Mouse (Mus musculus): ENCODE measurements at regions not wholly inside any gene's neighbourhood (a gene's known extent, or its start where the extent isn't known, plus 50 kb on each side); places are given as distances from the start of the nearest gene placed in this dataset.

- Histone ChIP-seq H3K9me3 (replicated peaks; ENCODE audit: control insufficient read depth, low read length) (no peaks in the 10 kb centered on the region), H3K4me3 (replicated peaks; ENCODE audit: low read length) (no peak overlapping the region), H3K27ac (ENCODE audit: low read length) (no peak overlapping the region), H3K9ac (ENCODE audit: low read length) (no peak overlapping the region), H3K4me2 (ENCODE audit: low read depth, low read length) (no peak overlapping the region), H3K27me3 (ENCODE audit: control insufficient read depth, insufficient read depth, low read length) (no peaks in the 10 kb centered on the region; the same call in 1 of the 2 replicates), H3K4me1 (ENCODE audit: control insufficient read depth, insufficient read depth, low read length) (no peaks in the 10 kb centered on the region), H3K36me3 (ENCODE audit: control insufficient read depth, insufficient read depth, low read length) (no peaks in the 10 kb centered on the region)
- 68% methylated on average over 2 of the region's 2 CpGs for WGBS
- ATAC-seq (ENCODE audit: insufficient read depth, low FRiP score) = no peak
Observed at GRCm38 (mm10) chr16:42772640-42773039, 103.0 kb upstream of the Zbtb20 start.

- H3K4me1 ChIP-seq (ENCODE audit: control insufficient read depth, insufficient read depth, low read length) = no peaks in the 10 kb centered on the region
- no peak for ATAC-seq (ENCODE audit: insufficient read depth, low FRiP score)
- no peak overlapping the region for H3K27ac ChIP-seq (ENCODE audit: low read length)
- no peak overlapping the region for H3K9ac ChIP-seq (ENCODE audit: low read length)
- no peaks in the 10 kb centered on the region for H3K36me3 ChIP-seq (ENCODE audit: control insufficient read depth, insufficient read depth, low read length)
- 33% methylated on average over 1 of the region's 1 CpGs for WGBS
- H3K9me3 ChIP-seq (replicated peaks; ENCODE audit: control insufficient read depth, low read length) = no peaks in the 10 kb centered on the region
- H3K27me3 ChIP-seq (ENCODE audit: control insufficient read depth, insufficient read depth, low read length) = no peaks in the 10 kb centered on the region; the same call in 1 of the 2 replicates
- H3K4me2 ChIP-seq (ENCODE audit: low read depth, low read length) = no peak overlapping the region
- H3K4me3 ChIP-seq (replicated peaks; ENCODE audit: low read length) = no peak overlapping the region
Observed at GRCm38 (mm10) chr16:42770199-42770598, 105.5 kb upstream of the Zbtb20 start.

- no peak for ATAC-seq (ENCODE audit: insufficient read depth, low FRiP score)
- Histone ChIP-seq H3K27ac (ENCODE audit: low read length) (no peak overlapping the region), H3K27me3 (ENCODE audit: control insufficient read depth, insufficient read depth, low read length) (no peaks in the 10 kb centered on the region), H3K9me3 (replicated peaks; ENCODE audit: control insufficient read depth, low read length) (no peaks in the 10 kb centered on the region), H3K4me2 (ENCODE audit: low read depth, low read length) (no peak overlapping the region), H3K4me1 (ENCODE audit: control insufficient read depth, insufficient read depth, low read length) (no peaks in the 10 kb centered on the region; the same call in 1 of the 2 replicates), H3K4me3 (replicated peaks; ENCODE audit: low read length) (no peak overlapping the region), H3K9ac (ENCODE audit: low read length) (no peak overlapping the region), H3K36me3 (ENCODE audit: control insufficient read depth, insufficient read depth, low read length) (no peaks in the 10 kb centered on the region)
- WGBS = 72% methylated on average over 5 of the region's 5 CpGs
Observed at GRCm38 (mm10) chr16:42748681-42749080, 127.0 kb upstream of the Zbtb20 start.

GRCm38 (mm10) chr16:42745943-42746675 lies 129.6 kb upstream of the Zbtb20 start:
- H3K4me2 ChIP-seq (ENCODE audit: low read depth, low read length) = peak overlapping the region; percentile 14; the same call in 1 of the 2 replicates
- no peak overlapping the region for H3K4me3 ChIP-seq (replicated peaks; ENCODE audit: low read length)
- 23% methylated on average over 11 of the region's 11 CpGs for WGBS

GRCm38 (mm10) chr16:42743538-42743937 lies 132.1 kb upstream of the Zbtb20 start:
- Histone ChIP-seq H3K27me3 (ENCODE audit: control insufficient read depth, insufficient read depth, low read length) (no peaks in the 10 kb centered on the region), H3K9me3 (replicated peaks; ENCODE audit: control insufficient read depth, low read length) (no peaks in the 10 kb centered on the region), H3K4me1 (ENCODE audit: control insufficient read depth, insufficient read depth, low read length) (no peaks in the 10 kb centered on the region; the same call in 1 of the 2 replicates), H3K9ac (ENCODE audit: low read length) (no peak overlapping the region), H3K4me3 (replicated peaks; ENCODE audit: low read length) (no peak overlapping the region), H3K36me3 (ENCODE audit: control insufficient read depth, insufficient read depth, low read length) (no peaks in the 10 kb centered on the region), H3K27ac (ENCODE audit: low read length) (no peak overlapping the region), H3K4me2 (ENCODE audit: low read depth, low read length) (no peak overlapping the region)
- no peak for ATAC-seq (ENCODE audit: insufficient read depth, low FRiP score)
- 92% methylated on average over 1 of the region's 1 CpGs for WGBS

More at GRCm38 (mm10) chr16:42745943-42746675, 129.6 kb upstream of the Zbtb20 start:
- Histone ChIP-seq H3K27me3 (ENCODE audit: control insufficient read depth, insufficient read depth, low read length) (no peaks in the 10 kb centered on the region), H3K27ac (ENCODE audit: low read length) (no peak overlapping the region; the same call in 1 of the 2 replicates), H3K9me3 (replicated peaks; ENCODE audit: control insufficient read depth, low read length) (no peaks in the 10 kb centered on the region), H3K9ac (ENCODE audit: low read length) (no peak overlapping the region), H3K4me1 (ENCODE audit: control insufficient read depth, insufficient read depth, low read length) (no peaks in the 10 kb centered on the region; the same call in 1 of the 2 replicates), H3K36me3 (ENCODE audit: control insufficient read depth, insufficient read depth, low read length) (no peaks in the 10 kb centered on the region)
- no peak for ATAC-seq (ENCODE audit: insufficient read depth, low FRiP score)

DNA sequence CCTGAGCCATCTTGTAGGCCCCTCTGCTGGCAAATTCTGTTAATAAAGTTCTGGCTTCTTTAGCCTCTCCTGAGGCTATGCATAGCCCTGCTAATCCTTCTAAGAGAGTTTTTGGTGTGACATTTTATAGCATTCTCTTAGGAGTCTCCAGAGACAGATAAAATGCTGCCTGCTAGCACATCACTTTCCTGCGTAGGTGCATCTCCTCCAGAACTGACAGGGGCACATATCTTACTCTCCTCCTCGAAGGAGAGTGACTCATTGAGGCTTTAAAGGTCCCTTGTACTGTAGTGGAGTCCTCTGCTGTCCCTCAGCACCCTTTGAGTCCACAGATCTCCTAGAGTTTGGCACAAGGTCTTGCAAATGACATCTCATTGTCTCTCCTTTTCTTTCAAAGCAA lies 132.6 kb upstream of the Zbtb20 start:
- H3K36me3 ChIP-seq (ENCODE audit: control insufficient read depth, insufficient read depth, low read length) = no peaks in the 10 kb centered on the region
- 63% methylated on average over 2 of the region's 2 CpGs for WGBS

GRCm38 (mm10) chr16:42727826-42728225 lies 147.9 kb upstream of the Zbtb20 start:
- ATAC-seq (ENCODE audit: insufficient read depth, low FRiP score) = no peak
- 72% methylated on average over 7 of the region's 7 CpGs for WGBS
- no peaks in the 10 kb centered on the region for H3K27me3 ChIP-seq (ENCODE audit: control insufficient read depth, insufficient read depth, low read length)
- H3K36me3 ChIP-seq (ENCODE audit: control insufficient read depth, insufficient read depth, low read length) = no peaks in the 10 kb centered on the region
- H3K9ac ChIP-seq (ENCODE audit: low read length) = no peak overlapping the region
- H3K27ac ChIP-seq (ENCODE audit: low read length) = no peak overlapping the region
- H3K4me1 ChIP-seq (ENCODE audit: control insufficient read depth, insufficient read depth, low read length) = no peaks in the 10 kb centered on the region
- H3K9me3 ChIP-seq (replicated peaks; ENCODE audit: control insufficient read depth, low read length) = no peaks in the 10 kb centered on the region
- H3K4me3 ChIP-seq (replicated peaks; ENCODE audit: low read length) = no peak overlapping the region
- no peak overlapping the region for H3K4me2 ChIP-seq (ENCODE audit: low read depth, low read length)

More for the DNA sequence above, 132.6 kb upstream of the Zbtb20 start:
- H3K9ac ChIP-seq (ENCODE audit: low read length) = no peak overlapping the region
- no peak overlapping the region for H3K27ac ChIP-seq (ENCODE audit: low read length)
- no peaks in the 10 kb centered on the region for H3K9me3 ChIP-seq (replicated peaks; ENCODE audit: control insufficient read depth, low read length)
- no peak overlapping the region for H3K4me3 ChIP-seq (replicated peaks; ENCODE audit: low read length)
- no peak for ATAC-seq (ENCODE audit: insufficient read depth, low FRiP score)
- H3K27me3 ChIP-seq (ENCODE audit: control insufficient read depth, insufficient read depth, low read length) = no peaks in the 10 kb centered on the region
- H3K4me1 ChIP-seq (ENCODE audit: control insufficient read depth, insufficient read depth, low read length) = no peaks in the 10 kb centered on the region; the same call in 1 of the 2 replicates
- H3K4me2 ChIP-seq (ENCODE audit: low read depth, low read length) = no peak overlapping the region

GRCm38 (mm10) chr16:42719915-42720314 lies 155.8 kb upstream of the Zbtb20 start:
- Histone ChIP-seq H3K27ac (ENCODE audit: low read length) (no peak overlapping the region), H3K9me3 (replicated peaks; ENCODE audit: control insufficient read depth, low read length) (no peaks in the 10 kb centered on the region), H3K9ac (ENCODE audit: low read length) (no peak overlapping the region), H3K4me2 (ENCODE audit: low read depth, low read length) (no peak overlapping the region), H3K36me3 (ENCODE audit: control insufficient read depth, insufficient read depth, low read length) (no peaks in the 10 kb centered on the region), H3K27me3 (ENCODE audit: control insufficient read depth, insufficient read depth, low read length) (no peaks in the 10 kb centered on the region), H3K4me1 (ENCODE audit: control insufficient read depth, insufficient read depth, low read length) (no peaks in the 10 kb centered on the region), H3K4me3 (replicated peaks; ENCODE audit: low read length) (no peak overlapping the region)
- no peak for ATAC-seq (ENCODE audit: insufficient read depth, low FRiP score)
- 73% methylated on average over 3 of the region's 3 CpGs for WGBS

GRCm38 (mm10) chr16:42718452-42718851 lies 157.2 kb upstream of the Zbtb20 start:
- H3K4me2 ChIP-seq (ENCODE audit: low read depth, low read length) = no peak overlapping the region
- 58% methylated on average over 7 of the region's 7 CpGs for WGBS
- no peak for ATAC-seq (ENCODE audit: insufficient read depth, low FRiP score)
- no peak overlapping the region for H3K4me3 ChIP-seq (replicated peaks; ENCODE audit: low read length)
- no peak overlapping the region for H3K9ac ChIP-seq (ENCODE audit: low read length)
- no peaks in the 10 kb centered on the region for H3K4me1 ChIP-seq (ENCODE audit: control insufficient read depth, insufficient read depth, low read length)
- H3K27ac ChIP-seq (ENCODE audit: low read length) = no peak overlapping the region
- no peaks in the 10 kb centered on the region for H3K9me3 ChIP-seq (replicated peaks; ENCODE audit: control insufficient read depth, low read length)
- no peaks in the 10 kb centered on the region for H3K27me3 ChIP-seq (ENCODE audit: control insufficient read depth, insufficient read depth, low read length)
- H3K36me3 ChIP-seq (ENCODE audit: control insufficient read depth, insufficient read depth, low read length) = no peaks in the 10 kb centered on the region

Measured in stomach, embryonic 16.5 days (tissue).